Mouse (Mus musculus): ENCODE data around the gene Tmem121b.

The Tmem121b gene

GRCm38 (mm10) chr6:120493374-120494181, at the start of gene Tmem121b:
TSS of gene Tmem121b (minus strand) at chr6:120493807.
- peak in 1 of 2 experiments; percentile 53 for DNase-seq

DNA sequence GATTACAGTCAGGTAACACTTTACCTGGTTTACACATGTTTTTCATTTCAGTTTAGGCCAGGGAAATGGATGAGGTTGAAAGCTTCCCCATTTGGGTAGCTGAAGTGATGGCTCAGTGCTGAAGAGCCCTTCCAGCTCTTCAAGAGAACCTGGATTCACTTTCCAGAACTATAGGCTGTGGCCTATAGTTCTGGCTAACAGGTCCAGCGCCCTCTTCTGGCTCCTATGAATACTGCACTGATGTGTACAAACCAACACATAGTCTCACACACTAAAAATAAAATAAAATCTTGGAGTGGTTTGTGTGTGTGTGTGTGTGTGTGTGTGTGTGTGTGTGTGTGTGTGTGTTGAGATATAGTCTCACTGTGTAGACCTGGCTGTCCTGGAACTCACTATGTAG, 48.5 kb upstream of the Tmem121b start:
- no peak for DNase-seq

- no peak for DNase-seq
Observed at GRCm38 (mm10) chr6:120541386-120541785, 47.8 kb upstream of the Tmem121b start.

- DNase-seq = no peak
Observed at GRCm38 (mm10) chr6:120539781-120540231, 46.2 kb upstream of the Tmem121b start.

GRCm38 (mm10) chr6:120539132-120539759, 45.6 kb upstream of the Tmem121b start:
- DNase-seq = peak; percentile 70 to 73

- DNase-seq = no peak
Observed at GRCm38 (mm10) chr6:120536337-120536736, 42.7 kb upstream of the Tmem121b start.

- DNase-seq = no peak
Observed at GRCm38 (mm10) chr6:120532594-120532993, 39.0 kb upstream of the Tmem121b start.

DNA sequence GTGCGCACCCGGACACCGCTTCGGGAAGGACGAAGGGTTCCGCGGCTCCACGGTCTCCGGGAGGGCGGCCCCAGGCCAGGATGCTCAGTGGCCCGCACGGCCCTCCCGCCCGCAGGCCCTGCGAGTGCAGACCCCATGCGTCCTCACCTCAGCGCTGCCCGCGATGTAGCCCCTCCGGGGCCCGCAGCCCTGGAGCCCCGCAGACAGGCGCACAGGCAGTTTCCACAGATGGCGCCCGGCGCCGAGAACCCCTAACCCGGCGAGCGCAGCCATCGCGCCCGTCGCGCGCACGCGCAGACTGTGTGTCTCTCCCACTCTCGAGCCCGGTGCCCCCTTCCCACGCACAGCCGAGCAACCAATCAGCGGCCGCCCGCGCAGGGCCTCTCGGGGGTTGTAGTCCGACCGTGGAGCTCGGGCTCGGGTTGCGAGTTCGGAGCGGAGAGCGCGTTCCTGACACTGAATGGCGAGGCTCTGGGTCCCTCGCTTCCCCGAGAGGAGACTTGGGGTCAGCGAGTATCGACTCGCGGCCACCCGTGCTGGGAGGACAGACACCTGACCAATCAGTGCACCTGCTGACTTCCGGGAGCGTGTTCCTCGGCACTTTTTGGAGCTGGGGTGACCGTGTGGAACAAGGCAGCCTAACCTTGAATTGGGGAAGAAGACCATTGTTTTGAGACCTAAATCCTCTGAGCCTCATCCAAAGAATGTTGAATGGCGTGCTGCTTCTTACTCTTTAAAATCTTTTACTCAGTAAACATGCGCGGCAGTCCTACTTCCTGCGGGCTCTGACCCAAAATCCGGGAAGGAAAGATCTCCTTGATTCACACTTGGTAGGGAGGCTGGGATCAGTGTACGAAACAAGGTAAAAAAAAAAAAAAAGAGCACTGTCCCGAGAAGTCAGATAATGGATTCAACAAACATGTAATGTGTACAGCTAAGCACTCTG, 37.7 kb upstream of the Tmem121b start, which contains the start of gene Hdhd5:
Hdhd5 (minus strand) TSS at position 300 of the 946 bp plus-strand sequence.
- peak; percentile 95 for DNase-seq

- peak; percentile 33 to 50 for DNase-seq
Observed at GRCm38 (mm10) chr6:120529123-120529522, 35.5 kb upstream of the Tmem121b start.

DNA sequence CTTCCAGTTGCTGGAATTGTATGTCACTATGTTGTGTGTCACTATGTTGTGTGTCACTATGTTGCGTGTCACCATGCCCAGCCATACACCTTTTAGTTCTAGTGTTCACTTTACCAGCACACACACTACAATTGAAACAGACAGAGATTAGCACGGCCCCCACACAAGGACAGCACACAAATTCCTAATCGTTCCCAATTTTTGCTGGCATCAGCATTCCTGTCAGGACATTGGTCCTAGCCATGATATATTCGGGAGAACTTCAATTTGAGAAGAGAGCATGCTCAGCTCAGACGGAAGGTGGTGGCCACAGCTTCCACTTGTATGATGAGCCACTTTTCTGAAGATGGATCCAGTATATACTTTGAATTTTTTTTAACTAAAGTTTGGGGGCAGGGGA, 31.2 kb upstream of the Tmem121b start:
- no peak for DNase-seq

GRCm38 (mm10) chr6:120519647-120520046, 26.0 kb upstream of the Tmem121b start:
- DNase-seq = no peak

- DNase-seq = no peak
Observed at GRCm38 (mm10) chr6:120517311-120517710, 23.7 kb upstream of the Tmem121b start.

GRCm38 (mm10) chr6:120516879-120517278, 23.3 kb upstream of the Tmem121b start:
- no peak for DNase-seq

- no peak for DNase-seq
Observed at GRCm38 (mm10) chr6:120516422-120516821, 22.8 kb upstream of the Tmem121b start.

DNA sequence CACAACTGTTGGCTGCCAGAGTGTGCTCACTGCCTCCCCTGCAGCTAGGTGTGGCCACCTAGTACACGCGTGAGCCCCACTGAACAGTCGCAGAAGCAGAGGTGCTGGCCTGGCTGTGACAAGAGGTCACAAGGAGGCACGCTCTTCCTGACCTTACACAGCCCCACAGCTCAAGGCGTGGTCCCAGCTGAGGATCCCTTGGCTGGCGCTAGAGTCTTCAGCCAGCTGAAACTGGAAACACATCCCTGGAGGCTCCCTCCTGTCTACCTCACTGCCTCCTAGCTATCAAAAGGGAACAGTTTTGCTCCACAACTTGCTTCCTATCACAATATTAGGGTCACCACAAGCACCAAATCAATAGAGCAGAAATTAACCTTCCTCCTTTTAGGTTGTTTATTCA, 17.6 kb upstream of the Tmem121b start:
- no peak for DNase-seq

- DNase-seq = no peak
Observed at GRCm38 (mm10) chr6:120510425-120510824, 16.8 kb upstream of the Tmem121b start.

- DNase-seq = no peak
Observed at GRCm38 (mm10) chr6:120509975-120510374, 16.4 kb upstream of the Tmem121b start.

GRCm38 (mm10) chr6:120508645-120509044, 15.0 kb upstream of the Tmem121b start:
- DNase-seq = no peak

GRCm38 (mm10) chr6:120505531-120505930, 11.9 kb upstream of the Tmem121b start:
- DNase-seq = no peak

GRCm38 (mm10) chr6:120504051-120504450, 10.4 kb upstream of the Tmem121b start:
- DNase-seq = no peak

DNA sequence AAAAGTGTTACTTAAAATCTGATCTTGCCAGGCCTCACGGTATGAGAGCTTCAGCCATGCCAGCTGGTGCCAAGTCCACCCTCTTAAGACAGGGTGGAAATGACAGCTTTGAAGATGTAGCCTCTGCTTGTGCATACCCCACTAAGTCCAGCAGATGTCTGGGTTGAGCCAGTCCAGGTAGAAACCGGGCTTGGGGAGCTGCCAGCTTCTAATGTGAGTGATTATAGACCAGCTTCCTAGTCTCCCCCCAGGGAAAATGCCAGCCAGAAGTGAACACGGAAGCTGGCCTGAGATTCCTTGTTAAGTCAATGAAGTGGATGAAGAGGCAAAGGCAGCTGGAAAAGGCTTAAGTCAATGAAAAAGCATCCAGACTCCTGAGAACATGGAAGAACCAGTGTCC, 2.9 kb upstream of the Tmem121b start:
- DNase-seq = no peak

- DNase-seq = peak in 1 of 2 experiments; percentile 36
Observed at GRCm38 (mm10) chr6:120492499-120493373, 871 bp downstream of the Tmem121b start.
